Mouse (Mus musculus): ENCODE data around the gene Spata31d1b.
"Not testable (repeated sequence)": the region's sequence is repeated elsewhere in the genome, so short reads cannot be mapped to it uniquely, and the experiment has no call there.

Gene Spata31d1b

GRCm38 (mm10) chr13:59694008-59694407, 18.1 kb upstream of the Spata31d1b start, which contains the start of gene 4921517D22Rik:
Gene 4921517D22Rik, minus strand, starts transcription at chr13:59694108.
- DNase-seq (ENCODE audit: extremely low spot score, low spot score) = no peak

GRCm38 (mm10) chr13:59695781-59696180, 16.3 kb upstream of the Spata31d1b start:
- DNase-seq (ENCODE audit: extremely low spot score, low spot score) = no peak

- no peak for DNase-seq (ENCODE audit: extremely low spot score, low spot score)
Observed at GRCm38 (mm10) chr13:59699131-59699530, 13.0 kb upstream of the Spata31d1b start.

- DNase-seq (ENCODE audit: extremely low spot score, low spot score) = not testable (repeated sequence)
Observed at GRCm38 (mm10) chr13:59700137-59700536, 11.9 kb upstream of the Spata31d1b start.

GRCm38 (mm10) chr13:59703514-59703913, 8.6 kb upstream of the Spata31d1b start:
- no peak for DNase-seq (ENCODE audit: extremely low spot score, low spot score)

GRCm38 (mm10) chr13:59704562-59704961, 7.5 kb upstream of the Spata31d1b start:
- DNase-seq (ENCODE audit: extremely low spot score, low spot score) = no peak

GRCm38 (mm10) chr13:59710230-59710629, 1.9 kb upstream of the Spata31d1b start, which contains the start of gene Spata31d1a:
Gene Spata31d1a, minus strand, starts transcription at chr13:59710330.
- DNase-seq (ENCODE audit: extremely low spot score, low spot score) = no peak

- DNase-seq (ENCODE audit: extremely low spot score, low spot score) = no peak
Observed at GRCm38 (mm10) chr13:59713710-59714109, 1.6 kb downstream of the Spata31d1b start.

GRCm38 (mm10) chr13:59718857-59719440, 6.9 kb downstream of the Spata31d1b start:
- DNase-seq (ENCODE audit: extremely low spot score, low spot score) = not testable (repeated sequence)

- no peak for DNase-seq (ENCODE audit: extremely low spot score, low spot score)
Observed at GRCm38 (mm10) chr13:59719475-59719874, 7.4 kb downstream of the Spata31d1b start.

- not testable (repeated sequence) for DNase-seq (ENCODE audit: extremely low spot score, low spot score)
Observed at GRCm38 (mm10) chr13:59722089-59722488, 10.0 kb downstream of the Spata31d1b start.

GRCm38 (mm10) chr13:59726139-59726867, 14.2 kb downstream of the Spata31d1b start:
- peak; percentile 18 for DNase-seq (ENCODE audit: extremely low spot score, low spot score)

- peak; percentile 84 for DNase-seq (ENCODE audit: extremely low spot score, low spot score)
Observed at GRCm38 (mm10) chr13:59728378-59729093, 16.5 kb downstream of the Spata31d1b start.

GRCm38 (mm10) chr13:59731652-59732051, 19.6 kb downstream of the Spata31d1b start, which contains the start of gene Spata31d1d:
Gene Spata31d1d, minus strand, starts transcription at chr13:59731752.
- DNase-seq (ENCODE audit: extremely low spot score, low spot score) = no peak

GRCm38 (mm10) chr13:59733936-59734335, 21.9 kb downstream of the Spata31d1b start:
- no peak for DNase-seq (ENCODE audit: extremely low spot score, low spot score)

GRCm38 (mm10) chr13:59734347-59734746, 22.3 kb downstream of the Spata31d1b start:
- DNase-seq (ENCODE audit: extremely low spot score, low spot score) = not testable (repeated sequence)

- no peak for DNase-seq (ENCODE audit: extremely low spot score, low spot score)
Observed at GRCm38 (mm10) chr13:59735190-59735589, 23.1 kb downstream of the Spata31d1b start.

- no peak for DNase-seq (ENCODE audit: extremely low spot score, low spot score)
Observed at GRCm38 (mm10) chr13:59738455-59738854, 26.4 kb downstream of the Spata31d1b start.

- no peak for DNase-seq (ENCODE audit: extremely low spot score, low spot score)
Observed at GRCm38 (mm10) chr13:59739397-59739796, 27.3 kb downstream of the Spata31d1b start.

- DNase-seq (ENCODE audit: extremely low spot score, low spot score) = no peak
Observed at GRCm38 (mm10) chr13:59741096-59741495, 29.0 kb downstream of the Spata31d1b start.

- DNase-seq (ENCODE audit: extremely low spot score, low spot score) = no peak
Observed at GRCm38 (mm10) chr13:59741697-59742096, 29.6 kb downstream of the Spata31d1b start.

GRCm38 (mm10) chr13:59745462-59745861, 33.4 kb downstream of the Spata31d1b start:
- no peak for DNase-seq (ENCODE audit: extremely low spot score, low spot score)

All from neural tube, embryonic 10.5 days (tissue).